Mouse (Mus musculus) T-helper 17 cell (primary cell): ENCODE results near the gene Fmod.

Experiments
- in situ Hi-C, 2 experiments: fragments of 300-600 bp; cut with MboI, MseI; formaldehyde crosslinking; loops; 1 replicate in 1 of 2; 2 replicates in 1 of 2; pipeline ENCODE4 v1.15.1; 2025; ENCODE audit warnings: high pct_unique_total_duplicates in 2 of 2

Fmod gene

DNA sequence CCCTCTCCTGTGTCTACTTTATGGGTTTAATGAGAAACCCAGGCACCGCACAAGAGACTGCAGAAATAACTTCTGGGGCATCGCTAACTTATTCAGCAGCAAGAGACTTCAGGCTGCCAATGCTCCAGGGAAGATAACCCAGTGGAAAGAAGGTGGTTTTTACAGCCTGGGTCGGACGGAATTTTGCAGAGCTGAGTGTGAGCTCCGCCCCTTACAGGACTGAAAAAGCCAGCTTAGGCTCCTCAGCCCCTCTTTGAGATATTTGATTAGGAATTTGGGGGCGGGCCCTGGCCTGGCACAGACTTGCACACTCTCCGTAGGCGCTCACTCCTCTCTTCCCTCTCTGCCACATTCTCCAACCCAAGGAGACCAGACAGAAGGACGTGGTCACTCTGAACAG lies at the start of gene Fmod:
TSS of gene Fmod (plus strand) at position 83 of the 400 bp plus-strand sequence.
- in situ Hi-C loops: no loop called here

DNA sequence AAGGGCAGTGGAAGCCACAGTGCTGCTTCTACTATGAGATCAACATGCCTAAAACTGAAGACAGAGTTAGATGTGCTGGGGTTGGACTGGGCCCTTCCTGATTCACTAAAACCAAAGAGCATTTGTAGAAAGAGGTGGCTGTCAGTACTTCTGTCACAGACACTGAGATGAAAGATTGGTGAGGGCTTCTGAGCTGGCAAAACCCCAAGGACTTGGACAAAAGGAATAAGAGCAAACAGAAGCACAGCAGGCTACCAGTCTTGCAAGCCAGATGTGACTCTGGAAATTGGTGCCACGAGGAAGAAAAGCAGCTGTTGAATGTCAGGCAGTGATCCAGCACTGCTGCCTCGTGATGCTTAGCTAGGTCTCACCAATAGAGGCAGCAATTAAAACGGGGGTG lies 48.2 kb upstream of the Fmod start:
- in situ Hi-C loops: loop anchor here in 1 of 2 experiments (10.0 kb wide), 2 partner anchors 1366 to 1506 kb away; no protein-coding TSS in a partner anchor

DNA sequence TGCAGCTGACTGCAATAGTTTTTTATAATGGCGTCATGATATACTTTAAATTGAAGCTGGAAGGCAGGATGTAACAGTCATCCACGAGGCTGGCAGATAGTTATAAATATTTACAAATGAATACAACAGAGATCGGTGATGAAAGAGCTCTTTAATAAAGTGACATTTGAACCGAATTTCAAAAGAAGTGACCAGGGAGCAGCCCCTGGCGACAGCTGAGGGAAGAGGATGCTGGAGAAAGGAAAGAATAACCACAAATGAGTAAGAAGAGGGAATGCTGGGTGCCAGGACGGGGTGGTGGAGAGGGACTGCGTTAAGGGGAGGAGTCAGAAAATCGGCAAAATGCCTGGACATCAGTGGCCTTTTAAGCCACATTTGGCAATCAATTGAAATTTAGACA lies 45.8 kb upstream of the Fmod start:
- in situ Hi-C loops: no loop called here

DNA sequence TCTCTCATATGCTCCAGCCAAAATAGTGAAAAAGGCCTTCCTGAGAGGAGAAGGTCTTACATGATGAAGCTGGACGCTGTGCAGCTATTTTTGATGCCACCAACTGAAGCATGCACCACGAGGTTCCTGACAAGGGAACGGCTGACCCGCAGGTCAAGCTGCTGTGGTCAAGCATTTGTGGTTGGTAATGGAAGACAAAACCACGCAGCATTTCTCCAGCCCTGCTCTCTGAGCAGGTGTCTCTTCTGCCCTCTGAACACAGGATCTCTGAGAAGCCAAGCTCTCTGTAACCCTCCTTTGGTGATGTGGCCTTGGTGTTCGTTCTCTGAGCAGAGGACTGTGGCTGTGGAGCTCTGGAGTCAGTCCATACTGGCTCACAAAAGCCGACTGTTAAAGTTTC lies 31.6 kb upstream of the Fmod start:
- in situ Hi-C loops: no loop called here

DNA sequence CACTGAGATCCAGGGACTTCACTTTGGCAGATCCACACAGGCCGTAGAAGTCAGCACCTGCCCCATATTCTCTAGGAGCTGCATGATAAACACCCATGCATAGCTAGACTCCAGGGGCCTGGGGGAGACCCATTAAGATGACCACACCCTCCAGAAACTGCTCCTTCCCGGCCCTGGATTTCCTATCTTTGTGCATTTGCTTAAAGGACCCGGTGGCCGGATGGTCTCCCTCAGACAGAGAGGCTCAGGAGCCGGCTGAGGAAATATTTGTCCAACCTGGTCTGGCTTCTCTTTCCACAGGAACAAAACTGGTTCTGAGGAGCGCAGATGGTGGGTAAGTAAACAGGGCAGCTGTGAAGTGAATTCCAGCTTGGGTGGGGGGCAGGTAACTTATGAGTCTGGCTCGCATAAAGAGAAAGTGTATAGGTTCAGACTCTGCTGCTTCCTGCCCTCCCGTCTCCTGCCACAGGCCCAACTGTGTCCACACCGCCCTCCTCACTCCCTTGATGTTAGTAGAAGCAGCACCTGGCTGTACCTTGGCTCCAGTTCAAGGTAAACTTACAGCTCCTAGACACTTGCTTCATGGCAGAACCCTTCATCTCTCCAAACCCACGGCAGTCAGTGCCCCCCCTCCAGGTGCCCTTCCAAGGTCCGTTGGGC lies 30.8 kb upstream of the Fmod start:
- in situ Hi-C loops: no loop called here

DNA sequence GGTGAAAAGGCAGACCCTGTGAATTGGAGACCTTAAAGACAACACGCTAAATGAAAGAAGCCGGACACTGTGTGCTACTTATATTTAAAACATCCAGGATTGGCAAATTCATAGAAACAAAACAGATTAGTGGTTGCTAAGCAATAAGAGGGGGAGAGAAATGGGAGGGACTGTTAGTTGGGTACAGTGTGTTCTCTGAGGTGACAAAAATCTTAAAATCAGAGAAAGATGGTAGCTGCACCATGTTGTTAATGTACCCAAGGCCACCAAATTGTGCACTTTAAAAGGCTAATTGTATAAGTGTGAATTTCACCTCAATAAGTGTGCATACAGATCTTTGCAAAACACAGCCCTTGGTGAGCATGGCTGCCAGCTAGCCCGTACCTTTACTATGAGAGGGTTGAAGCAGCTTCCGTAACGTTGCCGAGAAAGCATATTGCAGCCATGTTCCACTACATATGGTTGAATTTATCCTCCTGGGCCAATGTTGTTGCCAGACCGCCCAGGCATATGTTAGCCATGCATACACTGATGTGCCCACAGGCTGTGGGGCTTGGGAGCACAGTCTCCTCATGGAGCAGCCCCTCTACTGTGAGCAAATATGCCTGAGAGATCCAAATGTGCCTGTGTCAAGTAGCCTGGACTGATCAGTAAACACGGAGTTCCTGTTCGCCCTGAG lies 12.6 kb upstream of the Fmod start:
- in situ Hi-C loops: no loop called here

DNA sequence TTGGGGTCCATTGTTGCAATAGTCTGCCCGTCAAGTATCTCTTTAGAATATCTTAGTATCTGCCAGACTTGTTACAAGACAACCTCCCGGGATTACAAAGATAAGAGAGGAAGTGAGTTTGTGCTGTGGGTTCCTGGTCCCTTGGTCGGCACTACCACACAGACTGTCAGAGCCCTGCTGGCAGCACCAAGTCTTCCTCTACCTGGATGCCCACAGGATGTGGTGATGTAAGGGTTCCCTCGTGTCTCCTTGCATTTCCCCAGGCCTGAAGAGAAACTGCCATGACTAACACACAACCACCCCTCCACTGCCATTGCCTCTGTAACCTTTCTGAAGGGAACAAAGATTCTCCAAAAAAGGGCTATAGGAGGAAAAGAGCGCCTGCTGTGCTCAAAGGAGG lies 11.1 kb upstream of the Fmod start:
- in situ Hi-C loops: no loop called here

DNA sequence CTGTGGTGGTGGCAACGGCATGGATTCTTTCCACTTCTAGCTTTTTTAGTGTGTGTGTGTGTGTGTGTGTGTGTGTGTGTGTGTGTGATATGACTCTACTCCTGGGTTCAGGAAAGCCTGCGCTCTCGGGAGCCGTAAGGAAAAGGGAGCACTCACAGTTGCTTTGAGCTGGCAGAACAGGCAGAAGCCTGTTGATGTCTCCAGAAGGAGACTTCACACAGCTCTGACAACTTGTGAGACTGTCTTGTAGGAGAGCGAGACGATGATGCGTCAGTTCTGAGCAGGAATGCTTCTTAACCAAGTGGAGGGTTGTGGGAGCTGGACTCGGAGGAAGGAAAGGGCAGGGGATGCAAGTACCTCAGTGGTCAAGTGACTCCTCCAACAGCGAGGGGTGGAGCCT lies 10.3 kb upstream of the Fmod start:
- in situ Hi-C loops: no loop called here

DNA sequence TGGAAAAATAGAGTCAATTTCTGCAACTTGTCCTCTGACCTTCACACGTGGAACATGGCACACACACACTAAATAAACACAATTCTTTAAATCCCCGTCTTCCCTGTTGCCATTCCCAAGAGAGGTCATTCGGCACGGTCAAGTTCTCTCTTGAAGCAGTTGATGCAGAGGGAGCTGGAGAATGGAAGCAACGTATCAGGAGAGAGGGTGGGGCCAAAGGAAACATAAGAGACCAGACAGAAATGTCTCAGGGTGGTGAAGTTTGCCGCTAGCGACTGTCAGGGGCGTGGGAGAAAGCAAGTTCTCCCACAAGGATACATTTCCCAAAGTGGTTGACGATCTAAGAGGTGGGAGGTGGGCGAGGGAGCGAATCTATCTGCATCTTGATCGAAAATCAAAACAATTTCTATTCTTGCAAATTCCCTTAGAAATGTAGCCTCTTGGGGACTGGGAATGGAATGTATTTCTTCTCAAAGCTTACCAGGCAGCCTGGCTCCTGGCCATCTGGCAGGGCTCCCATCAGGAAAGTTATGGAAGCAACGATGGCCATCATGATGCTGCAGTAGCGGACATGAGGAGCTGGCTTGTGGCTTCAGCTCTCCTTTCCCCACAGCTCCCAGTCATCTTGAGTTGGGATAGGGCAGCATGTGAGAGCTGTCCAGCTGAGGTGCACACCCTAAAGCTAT lies 8.8 kb upstream of the Fmod start:
- in situ Hi-C loops: no loop called here

DNA sequence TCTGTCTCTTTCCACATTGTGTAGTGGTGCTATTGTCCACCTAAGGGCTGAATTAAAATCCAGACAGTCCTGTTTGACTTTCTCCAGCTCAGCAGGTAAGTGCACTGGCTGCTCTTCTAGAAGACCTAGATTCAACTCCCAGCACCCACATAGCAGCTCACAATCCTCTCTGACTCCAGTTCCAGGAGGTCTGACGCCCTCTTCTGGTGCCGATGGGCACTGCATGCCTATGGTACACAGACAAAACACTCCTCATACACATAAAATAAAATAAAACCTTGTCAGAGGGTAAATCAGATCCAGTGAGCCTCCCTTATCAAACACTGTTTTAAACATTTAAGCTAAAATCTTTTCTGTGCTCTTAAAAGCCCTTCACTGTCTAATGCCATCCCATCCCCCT lies 562 bp upstream of the Fmod start:
- in situ Hi-C loops: no loop called here

DNA sequence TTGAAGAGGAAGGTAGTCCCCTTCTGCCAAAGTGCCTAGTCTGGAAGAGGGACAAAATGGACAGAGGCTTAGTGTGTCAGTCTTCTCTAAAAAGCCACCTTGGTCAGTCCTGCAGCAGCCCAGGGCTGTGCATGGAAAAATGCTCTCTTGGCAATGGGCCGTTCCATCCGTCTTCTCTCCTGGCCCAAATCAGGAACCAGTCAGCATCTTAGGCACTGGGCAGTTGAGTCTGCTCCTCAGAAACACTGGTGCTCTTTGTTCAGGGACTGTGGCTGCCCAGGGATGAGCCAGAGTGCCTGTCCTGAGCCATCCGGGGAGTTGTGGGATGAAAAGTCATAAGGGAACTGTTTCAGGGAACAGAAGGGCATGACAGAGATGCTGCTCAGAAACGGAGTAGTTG lies 1.3 kb downstream of the Fmod start:
- in situ Hi-C loops: no loop called here

DNA sequence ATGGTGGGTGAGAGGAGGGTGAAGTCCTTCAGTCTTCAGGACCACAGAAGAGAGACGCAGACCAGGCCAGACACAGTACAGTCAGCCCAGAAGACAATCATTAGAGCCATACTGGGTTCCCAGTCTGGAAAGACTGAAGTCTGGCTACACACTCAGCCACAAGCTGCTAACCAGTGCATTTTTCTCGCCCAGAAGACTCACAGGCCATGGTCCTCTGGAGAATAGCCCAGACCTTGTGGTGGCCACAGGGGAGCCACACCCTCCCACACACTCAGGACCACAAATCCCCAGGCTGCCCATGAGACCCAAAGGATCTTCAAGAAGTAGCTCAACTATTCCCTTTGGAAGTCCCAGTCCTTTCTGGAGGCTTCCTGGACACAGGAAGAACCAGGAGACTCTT lies 2.3 kb downstream of the Fmod start:
- in situ Hi-C loops: no loop called here

DNA sequence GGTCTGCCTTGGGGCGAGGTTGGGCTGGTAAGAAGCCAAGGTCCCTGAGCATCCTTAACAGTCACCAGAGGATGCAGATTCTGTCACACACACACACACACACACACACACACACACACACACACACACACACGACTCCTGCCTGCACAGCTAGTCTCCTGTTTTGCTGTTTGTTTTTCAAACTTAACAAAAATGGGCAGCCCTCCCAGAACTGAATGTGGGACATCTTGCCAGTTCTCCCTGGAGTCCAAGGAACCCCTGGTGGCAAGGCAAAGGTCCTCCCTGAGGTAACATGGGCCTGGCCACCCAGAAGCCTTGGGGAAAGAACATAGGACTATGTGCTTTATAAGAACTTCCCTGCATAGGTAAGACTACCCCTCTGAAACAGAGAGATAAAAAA lies 4.8 kb downstream of the Fmod start:
- in situ Hi-C loops: loop anchor here (5.0 to 10.0 kb wide), 4 partner anchors 305 to 655 kb away; no protein-coding TSS in a partner anchor

DNA sequence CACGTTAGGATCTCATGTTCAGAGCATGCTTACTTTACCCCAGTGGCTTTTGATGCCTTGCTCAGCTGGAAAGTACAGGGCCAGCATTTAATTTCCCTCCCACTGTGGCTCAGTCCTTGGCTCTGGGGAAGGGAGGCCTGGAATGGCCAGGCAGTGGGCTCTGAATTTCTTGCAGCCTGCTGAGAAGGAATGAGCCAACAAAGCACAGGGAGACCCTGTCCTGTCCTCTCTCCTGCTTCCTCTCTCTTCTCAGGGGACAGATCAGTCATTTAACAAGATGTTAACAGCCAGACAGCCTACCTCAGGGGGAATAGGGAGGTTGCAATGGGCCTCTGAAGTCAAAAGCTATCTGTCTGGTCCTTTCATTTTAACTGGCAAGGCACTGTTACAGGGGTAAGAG lies 5.3 kb downstream of the Fmod start:
- in situ Hi-C loops: loop anchor here (5.0 to 10.0 kb wide), 4 partner anchors 305 to 655 kb away; no protein-coding TSS in a partner anchor

DNA sequence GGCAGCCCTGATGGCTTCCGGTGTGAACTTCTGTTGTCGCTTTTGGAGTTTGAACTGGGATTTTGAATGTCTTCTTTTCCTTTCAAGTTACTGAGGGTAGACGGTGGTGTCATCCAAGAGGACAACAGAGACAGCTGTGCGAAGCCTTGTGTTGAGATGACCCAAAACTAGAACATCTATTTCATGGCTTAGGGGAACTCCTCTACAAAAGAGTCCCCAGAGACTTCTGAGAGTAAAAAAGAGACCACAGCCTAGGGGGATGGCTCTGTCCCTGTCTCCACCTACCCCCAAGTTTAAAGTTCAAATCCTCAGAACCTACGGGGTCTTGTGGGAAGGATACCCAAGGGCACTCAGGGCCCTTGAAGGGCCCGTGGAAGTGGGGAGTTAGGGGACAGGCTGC lies 7.8 kb downstream of the Fmod start:
- in situ Hi-C loops: loop anchor here (5.0 to 10.0 kb wide), 7 partner anchors 83 to 658 kb away; partner anchors contain the start of gene Optc (in 1 of the 2)

DNA sequence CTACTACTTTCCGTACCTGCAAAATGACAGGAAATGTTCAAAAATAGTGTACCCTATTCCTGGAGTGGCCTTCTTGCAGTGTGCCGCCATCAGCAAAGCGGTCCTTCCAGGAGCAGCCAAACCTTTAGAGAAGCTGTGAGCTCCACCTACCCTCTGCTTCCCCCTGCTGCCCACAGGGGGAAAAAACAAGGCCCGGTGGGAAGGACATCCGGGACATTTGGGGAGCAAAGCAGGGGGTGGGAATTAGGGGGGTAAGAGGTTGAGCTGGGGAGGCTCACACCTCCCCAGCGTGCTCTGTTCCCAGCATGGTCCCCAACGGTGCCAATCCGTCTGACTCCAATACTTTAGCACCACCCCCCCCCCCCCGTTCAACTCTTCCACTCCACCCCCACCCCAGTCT lies 8.9 kb downstream of the Fmod start:
- in situ Hi-C loops: loop anchor here (5.0 to 10.0 kb wide), 5 partner anchors 84 to 341 kb away; partner anchors contain the start of gene Optc (in 1 of the 2)

DNA sequence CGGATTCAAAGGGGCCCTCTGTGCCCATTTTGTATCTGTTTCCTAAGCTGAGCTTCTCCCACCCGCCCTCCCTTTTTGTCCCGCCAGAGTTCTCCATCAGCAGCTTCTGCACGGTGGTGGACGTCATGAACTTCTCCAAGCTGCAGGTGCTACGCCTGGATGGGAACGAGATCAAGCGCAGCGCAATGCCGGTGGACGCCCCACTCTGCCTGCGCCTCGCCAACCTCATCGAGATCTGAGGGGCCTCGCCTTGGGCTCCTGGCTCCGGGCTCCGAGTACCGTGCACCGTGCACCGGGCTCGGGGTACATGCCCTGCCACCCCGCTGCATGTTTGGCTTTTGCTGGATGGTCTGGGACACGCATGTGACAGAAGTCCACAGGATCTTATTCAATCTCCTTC lies 9.3 kb downstream of the Fmod start:
- in situ Hi-C loops: loop anchor here (5.0 to 10.0 kb wide), 5 partner anchors 84 to 342 kb away; partner anchors contain the start of gene Optc (in 1 of the 2)

DNA sequence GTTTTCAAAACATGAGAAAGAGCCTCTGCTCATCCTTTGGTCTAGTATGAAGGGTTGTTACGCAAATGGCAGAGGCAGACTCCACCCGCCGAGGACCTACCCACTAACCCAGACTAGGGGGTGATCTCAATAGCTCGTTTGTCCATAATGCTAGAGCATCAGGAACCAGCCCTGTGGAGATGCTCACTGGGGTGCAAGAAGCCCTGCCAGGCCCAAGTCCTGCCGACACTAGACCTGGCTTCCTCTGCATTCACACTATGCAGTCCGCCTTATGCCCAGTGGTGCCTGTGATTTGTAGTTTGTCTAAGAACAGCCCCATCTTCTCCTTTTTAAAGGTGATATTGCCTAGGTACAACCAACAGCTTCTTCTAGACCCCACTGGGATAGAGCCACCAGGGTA lies 10.4 kb downstream of the Fmod start:
- in situ Hi-C loops: loop anchor here (5.0 to 10.0 kb wide), 5 partner anchors 85 to 343 kb away; partner anchors contain the start of gene Optc (in 1 of the 2)

DNA sequence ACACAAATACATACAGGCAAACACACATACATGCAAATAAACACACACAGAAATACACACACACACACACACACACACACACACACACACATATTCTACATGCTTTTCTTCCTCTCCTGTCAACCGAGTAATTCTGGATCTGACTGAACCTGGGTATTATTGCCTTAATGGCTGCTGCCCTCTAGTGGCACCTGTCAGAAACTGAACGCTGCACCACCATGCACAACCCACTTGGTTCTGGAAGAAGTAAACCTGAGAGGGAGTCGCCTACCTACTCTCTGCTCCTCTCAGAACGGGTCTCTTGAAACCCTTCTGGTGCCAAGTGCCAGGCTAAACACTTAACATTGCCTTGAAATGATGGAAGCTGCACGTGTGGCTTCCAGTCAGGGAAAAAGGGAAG lies 11.7 kb downstream of the Fmod start:
- in situ Hi-C loops: loop anchor here (5.0 to 10.0 kb wide), 5 partner anchors 86 to 344 kb away; partner anchors contain the start of gene Optc (in 1 of the 2)

DNA sequence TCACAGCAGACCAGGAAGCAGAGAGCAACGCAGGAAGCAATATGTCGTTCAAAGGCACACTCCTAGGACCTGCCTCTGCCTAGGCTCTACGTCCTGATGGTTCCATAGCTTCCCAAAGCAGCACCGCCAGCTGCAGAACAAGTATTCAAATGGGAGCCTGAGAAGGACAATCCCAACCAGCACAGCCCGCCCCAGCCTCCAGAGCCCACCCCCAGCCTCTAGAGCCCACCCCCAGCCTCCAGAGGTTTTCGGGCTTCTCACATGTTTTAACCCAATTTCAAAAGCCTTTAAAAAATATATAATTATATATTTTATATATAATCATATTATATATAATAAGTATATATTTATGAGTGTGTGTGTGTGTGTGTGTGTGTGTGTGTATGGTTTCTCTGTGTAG lies 12.5 kb downstream of the Fmod start:
- in situ Hi-C loops: loop anchor here (5.0 to 10.0 kb wide), 5 partner anchors 87 to 345 kb away; partner anchors contain the start of gene Optc (in 1 of the 2)

DNA sequence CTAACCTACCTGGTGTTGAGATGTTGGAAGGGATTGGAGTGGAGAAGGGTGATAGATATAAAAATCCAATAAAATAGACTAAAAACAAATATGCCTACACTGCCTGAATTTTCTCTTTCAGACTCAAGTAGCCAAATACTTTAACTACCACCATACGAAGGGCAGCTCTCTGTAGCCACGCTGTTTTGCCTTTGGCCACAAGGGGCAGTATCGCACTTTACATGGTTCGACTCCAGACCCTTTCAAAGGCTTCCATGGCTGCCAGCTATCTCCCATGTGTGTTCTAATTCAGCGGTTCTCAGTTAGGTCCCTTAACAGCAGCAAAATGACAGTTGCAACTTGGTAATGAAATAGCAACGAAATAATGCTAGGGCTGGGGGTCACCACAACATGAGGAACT lies 16.2 kb downstream of the Fmod start:
- in situ Hi-C loops: no loop called here

DNA sequence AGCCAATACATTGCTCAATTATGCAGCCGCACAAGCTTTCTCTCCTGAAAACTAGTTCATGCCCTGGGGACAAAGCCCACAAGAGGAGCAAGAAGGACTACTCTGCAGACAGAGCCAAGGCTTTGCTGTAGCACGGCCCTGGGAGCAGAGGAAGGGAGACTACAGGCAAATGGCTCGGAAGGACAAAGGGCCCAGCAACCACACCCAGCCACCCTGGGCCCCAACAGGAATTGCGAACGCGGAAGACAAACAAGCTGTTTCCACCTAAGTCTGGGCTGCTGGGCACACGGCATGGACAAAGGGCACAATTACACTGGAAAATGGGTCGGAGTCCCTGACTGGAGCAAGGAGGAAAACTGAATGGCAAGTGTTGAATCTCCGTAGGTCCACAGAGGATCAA lies 18.0 kb downstream of the Fmod start:
- in situ Hi-C loops: loop anchor here (5.0 kb wide), 1 partner anchor 52 kb away; no protein-coding TSS in a partner anchor
